Mouse (Mus musculus): ENCODE results near the gene Sf1.
A peak's percentile ranks its signal among the peaks of the same experiment; 100 is the strongest.

The Sf1 gene

DNA sequence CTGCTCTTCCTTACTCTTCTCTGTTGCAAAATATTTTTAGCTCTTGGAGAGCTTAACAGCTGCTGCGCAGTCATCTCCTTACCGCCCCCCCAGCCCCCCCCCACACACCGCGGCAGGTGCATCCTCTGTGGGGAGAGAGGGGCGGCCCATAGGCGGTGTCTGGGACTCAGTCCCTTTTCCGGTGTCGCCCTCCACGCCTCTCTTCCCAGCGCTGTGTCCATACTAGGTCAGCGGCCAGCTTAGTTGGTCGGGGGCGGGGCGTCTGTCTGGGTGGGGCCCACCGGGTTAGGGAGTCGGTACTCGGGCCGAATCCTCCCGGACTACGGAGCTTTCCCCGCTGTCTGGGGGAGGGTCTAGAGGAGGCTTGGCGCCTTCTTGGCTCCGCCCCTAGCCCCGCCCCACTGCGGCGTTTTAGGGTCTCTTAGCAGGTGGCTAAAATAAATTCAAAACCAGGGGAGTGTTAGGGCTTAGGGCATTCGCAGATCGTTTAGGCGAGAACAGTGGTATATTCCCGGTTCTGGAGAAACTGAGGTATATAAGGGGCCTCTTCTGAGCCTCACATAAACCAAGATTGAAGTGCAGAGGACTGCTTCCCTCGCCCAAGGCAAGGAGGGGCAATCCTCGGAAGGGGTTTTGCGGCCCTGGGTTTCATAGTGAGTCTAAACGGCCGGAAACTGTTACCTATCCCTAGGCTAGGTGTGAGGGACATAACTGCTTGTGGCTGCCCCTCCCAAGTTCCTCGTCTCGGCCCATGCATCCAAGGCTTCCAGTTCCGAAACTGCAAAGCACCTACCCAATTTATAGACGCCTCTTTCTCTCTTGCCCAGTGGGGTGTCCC, 35.2 kb downstream of the Sf1 start:
- DNase-seq (ENCODE audit: low spot score) = peak; percentile 63

DNA sequence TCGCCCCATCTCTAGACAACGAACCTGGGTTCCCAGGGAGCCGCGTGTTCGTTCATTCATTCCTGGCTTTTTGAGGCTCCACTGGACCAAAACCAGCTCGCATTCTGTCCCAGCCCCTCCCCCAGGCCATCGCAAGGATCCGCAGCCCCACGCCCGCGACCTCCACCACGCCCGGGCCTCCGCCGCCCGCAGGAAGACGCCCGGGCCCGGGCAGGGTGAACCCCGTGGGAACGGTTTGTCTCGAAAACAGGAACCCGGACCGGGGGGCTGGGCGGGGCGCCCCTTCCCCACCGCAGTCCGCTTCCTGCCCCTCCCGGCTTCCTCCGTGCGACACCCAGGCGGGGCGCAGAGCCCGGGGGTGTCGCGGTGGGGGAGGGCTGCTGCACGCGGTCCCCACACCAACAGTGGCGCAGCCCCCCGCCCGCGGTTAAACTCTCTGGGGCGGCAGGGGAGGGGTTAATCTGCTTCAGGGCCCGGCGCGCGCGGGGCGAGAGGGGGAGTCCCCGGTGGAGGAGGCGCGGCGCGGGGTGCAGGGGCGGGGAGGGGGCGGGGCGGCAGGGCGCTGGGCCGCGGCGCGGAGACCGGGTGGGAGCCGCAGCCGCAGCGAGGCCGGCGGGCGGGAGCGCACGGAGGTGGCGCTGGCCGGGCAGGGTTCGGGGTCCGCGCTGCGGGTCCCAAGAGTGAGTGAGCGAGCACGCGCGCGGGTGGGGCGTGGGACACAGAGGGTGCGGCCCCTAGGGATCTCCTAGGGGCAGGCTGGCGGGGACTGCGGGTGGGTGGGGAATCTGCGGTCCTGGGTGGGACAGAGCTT, 36.0 kb downstream of the Sf1 start, which contains the start of gene Rasgrp2:
Gene Rasgrp2, plus strand, starts transcription at position 56 of the 811 bp plus-strand sequence.
- DNase-seq (ENCODE audit: low spot score) = no peak

DNA sequence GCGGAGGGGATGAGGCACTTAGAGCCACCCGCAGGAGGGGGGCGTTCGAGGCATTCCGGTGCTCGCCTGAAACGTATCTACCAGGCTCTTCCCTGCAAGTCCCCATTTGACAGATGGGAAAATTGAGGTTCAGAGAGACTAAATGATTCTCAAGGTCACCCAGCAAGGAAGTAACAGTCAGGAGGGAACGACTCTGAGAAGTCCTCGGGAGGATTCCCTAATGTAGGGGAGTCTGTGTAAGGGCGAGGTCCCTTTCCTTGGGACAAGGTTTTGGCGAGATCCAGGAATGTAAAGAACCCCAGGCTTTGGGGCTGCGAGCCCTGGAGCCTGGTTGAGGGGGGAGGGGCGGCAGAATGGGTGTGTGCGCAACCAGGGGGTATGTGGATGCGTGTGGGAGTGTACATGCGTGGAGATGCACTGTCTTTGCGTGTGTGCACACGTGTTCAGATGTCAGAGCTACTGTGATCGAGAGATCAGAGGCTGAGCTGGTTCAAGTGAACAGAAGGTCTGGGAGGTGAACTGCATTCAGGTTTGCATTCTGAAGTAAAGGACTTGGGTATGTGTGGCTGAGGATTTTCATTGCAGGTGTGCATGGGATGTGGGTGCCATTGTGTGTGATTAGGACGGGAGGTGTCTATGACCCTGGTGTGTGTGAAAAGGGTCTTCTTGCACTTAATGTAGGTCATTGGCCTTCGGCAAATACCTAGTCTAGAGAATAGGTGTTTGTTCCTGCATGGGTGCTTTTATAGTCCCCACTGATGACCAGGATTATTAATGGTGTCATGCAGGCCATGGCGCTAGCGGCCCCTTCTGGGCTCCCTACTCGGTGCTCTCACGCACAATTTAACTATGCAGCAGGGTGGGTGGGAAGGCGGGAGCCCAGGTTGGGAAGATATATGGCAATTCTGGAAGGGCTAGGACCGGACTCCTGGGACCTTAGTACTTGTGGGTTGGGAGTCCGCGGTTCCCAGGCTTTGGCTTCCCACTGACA, 36.9 kb downstream of the Sf1 start:
- DNase-seq (ENCODE audit: low spot score) = no peak

DNA sequence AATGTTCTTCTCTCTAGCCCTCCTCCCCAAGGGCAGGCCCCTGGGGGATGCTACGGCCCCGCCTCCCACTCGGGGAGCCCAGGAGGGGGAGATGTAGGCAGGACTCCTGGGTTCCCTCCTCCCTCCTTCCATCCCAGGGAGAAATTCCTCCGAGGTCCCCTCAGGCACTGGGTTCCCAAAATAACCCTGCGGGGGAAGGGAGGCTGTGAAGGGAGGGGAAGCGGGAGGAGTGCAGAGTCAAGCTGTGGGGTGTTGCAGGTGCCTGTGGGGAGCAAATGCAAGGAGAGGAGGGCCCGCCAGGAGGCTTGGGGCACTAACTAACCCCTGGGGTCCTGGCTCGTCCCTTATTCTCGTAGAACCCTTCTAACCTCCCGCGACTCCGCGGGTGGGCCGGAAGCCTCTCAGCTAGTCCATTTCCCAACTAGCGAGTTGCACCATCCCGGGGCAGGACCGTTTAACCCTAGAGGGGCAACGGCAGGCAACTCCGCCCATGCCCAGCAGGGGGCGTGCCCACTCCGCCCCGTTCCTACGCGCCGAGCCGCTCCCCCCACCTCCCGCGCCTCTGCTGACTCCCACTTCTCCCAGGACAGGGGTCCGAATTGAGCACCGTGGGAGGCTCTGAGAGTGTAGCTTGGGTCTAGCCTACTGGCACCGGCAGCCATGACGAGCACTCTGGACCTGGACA, 37.8 kb downstream of the Sf1 start:
- peak; percentile 81 for DNase-seq (ENCODE audit: low spot score)

DNA sequence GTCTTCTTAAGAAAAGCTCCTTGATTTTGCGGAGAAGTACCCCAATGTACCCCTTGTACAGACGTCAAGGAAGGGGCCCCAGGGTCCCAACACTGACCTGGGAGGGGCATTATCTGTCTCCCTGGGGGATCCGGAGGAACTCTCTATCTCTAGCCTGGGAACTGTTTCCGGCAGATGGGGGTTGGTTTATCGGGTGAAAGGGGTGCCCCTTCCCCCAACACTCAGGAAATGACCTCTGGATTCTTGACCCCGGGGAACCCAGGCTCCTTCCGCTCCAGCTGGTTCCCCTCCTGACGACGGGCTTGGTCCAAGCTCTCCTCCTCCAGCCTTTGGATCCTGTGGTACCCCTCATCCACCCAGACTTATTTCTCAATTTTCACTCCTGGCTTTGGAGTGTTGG, 38.5 kb downstream of the Sf1 start:
- no peak for DNase-seq (ENCODE audit: low spot score)

DNA sequence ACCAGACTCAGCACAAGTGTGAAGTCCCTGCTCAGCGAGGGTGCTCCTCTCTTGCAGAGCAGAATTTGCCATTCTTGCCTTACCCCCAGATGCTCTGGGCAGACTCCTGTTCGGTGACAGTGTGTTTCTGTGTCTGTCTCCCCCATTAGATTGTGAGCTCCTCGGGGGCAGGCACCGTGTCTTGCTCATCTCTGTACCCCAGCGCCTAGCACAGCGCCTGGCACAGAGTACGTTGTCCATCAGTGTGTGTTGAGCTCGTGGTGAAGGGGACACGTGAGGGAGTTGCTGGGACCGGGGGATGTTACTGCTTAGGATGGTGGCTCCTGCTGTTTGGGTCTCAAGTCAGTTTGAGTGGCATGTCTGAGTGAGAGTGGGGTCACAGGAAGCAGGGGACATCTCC, 40.4 kb downstream of the Sf1 start:
- no peak for DNase-seq (ENCODE audit: low spot score)

DNA sequence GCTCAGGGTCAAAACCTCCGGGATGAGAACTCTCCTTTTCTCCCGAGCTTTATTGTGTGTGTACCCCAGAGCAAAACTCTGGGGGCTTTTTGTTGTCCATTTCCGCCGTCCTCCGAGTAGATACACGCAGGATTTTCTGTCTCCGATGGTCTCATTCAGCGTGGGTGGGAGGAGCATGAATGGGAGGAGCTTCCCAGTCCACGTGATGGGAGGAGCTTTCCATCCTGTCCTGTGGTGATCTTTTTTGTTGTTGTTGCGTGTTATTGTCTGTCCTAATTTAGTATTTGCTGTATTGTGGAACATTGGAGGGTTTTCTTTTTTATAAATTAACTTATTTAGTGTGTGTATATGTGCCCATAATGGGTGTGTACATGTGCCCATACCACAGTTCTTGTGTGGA, 41.9 kb downstream of the Sf1 start:
- DNase-seq (ENCODE audit: low spot score) = no peak

DNA sequence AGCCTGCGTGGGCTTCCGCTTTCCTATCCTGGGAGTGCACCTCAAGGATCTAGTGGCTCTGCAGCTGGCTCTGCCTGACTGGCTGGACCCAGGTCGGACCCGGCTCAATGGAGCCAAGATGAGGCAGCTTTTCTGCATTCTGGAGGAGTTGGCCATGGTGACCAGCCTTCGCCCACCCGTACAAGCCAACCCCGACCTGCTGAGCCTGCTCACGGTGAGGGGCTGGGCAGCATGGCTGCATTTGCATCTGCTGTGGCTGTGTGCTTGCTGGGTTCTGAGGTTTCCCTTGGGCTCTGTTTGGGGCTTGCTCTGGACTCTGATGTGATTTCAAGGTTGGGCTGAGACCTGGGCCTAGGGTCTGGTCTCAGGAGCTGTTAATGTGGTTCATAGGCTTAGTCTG, 43.6 kb downstream of the Sf1 start:
- no peak for DNase-seq (ENCODE audit: low spot score)

DNA sequence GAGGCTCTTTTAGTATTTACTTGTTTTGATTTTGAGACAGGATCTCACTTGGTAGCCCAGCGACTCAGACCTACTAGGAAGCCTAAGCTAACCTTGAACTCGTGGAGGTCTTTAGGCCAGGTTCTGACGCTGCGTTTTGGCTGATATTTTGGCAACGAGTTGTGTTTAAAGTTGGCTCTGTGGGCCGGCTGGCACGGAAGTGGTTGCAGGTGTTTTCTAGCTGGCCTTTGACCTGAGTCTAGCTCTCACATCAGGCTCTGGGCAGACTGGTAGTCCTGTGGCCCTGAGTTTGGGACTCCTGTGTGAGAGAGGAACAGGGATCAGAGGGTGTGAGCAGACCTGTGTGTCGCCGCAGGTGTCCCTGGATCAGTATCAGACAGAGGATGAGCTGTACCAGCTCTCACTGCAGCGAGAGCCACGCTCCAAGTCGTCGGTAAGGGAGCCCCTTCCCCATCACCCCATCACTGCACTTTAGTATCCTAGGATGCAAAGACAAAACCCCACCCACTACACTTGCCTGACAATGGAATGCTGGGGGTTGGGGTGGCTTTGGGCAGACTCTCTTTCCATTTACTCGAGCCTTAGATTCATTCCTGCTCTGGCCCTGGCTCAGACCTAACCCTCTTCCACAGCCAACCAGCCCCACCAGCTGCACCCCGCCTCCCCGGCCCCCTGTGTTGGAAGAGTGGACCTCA, 44.5 kb downstream of the Sf1 start:
- DNase-seq (ENCODE audit: low spot score) = no peak

DNA sequence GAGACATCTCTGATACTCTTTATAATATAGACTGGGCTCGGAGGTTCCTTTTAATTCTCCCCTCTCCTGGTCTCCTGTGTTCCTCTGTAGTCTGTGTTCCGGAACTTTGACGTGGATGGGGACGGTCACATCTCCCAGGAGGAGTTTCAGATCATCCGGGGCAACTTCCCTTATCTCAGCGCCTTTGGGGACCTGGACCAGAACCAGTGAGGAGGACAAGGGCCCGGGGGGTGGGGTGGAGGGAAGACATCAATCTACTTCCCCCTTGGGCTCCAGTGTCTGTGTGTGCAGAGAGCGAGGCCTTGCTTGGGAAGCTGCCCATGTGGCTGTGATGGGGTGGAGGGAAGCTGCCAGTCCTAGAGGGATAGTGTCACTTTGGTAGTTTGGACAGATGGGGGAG, 45.3 kb downstream of the Sf1 start:
- DNase-seq (ENCODE audit: low spot score) = no peak

DNA sequence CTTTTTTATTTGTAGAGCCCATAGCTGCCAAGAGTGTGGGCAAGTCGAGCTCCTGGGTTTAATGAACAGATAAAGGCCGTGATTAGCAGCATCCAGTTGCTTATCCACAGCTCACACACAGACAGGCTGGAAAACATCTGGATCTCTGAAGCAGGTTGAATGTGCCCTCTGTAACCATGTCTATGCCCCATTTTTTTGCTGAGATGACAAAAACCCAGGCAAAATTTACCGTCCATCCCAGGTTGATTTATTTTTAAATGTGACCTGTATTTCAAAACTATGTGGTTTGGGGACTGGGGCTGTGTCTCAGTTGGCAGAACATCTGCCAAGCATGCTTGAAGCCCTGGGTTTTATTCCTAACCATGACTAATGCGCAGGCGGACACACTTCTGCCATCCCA, 45.7 kb downstream of the Sf1 start:
- no peak for DNase-seq (ENCODE audit: low spot score)

DNA sequence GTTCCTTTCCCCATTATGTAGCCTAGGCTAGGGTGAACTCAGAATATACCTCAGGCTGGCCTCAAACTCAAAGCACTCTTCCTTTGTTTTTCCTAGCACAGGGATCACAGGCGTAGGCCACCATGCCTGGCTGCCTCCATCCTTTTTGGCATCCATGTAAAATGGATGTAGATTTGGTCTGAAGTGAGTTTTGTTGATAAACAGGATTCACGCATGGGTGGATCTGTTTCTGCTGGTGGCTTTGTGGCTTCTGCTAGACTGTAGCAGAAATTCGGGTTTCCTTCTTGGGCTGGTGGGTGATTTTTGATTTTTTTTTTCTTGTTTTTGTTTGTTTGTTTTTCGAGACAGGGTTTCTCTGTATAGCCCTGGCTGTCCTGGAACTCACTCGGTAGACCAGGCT, 46.4 kb downstream of the Sf1 start:
- no peak for DNase-seq (ENCODE audit: low spot score)

DNA sequence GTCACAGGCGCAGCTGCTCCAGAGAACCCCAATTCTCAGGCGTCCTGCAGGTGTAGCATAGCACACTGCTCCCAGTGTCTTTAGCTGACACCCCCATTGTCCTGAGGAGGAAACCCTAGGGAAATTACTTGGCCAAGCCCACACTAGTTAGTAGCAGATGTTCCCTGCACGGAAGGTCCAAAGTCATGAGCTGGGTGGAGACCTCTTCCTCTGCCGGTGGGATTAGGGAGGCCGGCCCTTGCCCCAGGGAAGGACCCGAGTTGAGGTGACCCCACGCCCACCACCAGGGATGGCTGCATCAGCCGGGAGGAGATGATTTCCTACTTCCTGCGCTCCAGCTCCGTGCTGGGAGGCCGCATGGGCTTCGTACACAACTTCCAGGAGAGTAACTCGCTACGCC, 49.3 kb downstream of the Sf1 start:
- DNase-seq (ENCODE audit: low spot score) = no peak

DNA sequence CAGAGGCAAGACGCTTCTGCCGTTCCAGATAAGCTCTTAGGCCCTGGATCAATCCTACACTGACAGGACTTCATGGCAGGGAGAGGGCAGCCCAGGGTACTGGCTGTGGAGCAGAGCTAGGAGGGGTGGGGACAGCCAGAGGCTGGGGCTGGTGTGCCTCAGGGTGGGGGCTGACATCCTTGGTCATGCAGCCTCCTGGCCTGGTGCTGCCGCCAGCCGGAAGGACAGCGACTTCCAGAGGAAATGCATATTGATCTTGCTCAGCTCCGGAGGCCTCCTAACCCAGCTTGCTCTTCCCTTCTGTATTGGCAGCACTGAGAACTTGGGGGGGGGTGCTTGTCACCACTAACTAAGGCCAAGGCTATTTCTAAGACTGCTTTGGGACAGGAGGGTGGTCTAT, 52.0 kb downstream of the Sf1 start:
- no peak for DNase-seq (ENCODE audit: low spot score)

DNA sequence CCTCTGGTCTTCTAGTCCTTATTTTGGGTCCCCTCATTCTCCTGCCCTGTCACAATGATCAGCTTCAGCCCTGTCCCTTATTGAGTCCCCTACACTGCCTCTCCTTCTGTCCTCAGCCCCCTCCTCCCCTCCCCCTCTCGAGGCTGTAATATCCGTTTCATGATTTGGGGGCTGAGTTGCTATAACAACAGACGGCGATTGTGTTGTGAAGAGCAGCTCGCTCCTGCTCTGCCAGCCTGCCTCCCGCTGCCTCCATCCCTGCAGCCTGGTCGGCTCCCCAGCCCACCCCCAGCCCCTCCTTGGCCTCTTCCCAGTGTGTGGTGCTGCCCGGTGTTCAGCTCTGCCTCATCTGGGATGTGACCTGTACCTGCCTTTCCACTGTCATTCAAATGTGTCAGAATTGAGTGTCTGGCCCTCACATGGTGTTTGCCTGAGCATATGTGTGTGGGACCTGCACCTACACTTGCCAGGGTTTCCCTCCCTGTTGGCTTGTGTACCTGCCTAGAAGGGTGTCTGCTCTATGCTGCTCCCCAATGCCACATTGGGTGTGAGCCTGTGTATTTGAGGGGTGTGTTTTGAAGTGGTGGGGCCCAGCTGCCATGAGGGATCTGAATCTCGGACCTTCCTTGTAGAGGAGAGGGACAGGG, 52.8 kb downstream of the Sf1 start:
- DNase-seq (ENCODE audit: low spot score) = peak; percentile 73

DNA sequence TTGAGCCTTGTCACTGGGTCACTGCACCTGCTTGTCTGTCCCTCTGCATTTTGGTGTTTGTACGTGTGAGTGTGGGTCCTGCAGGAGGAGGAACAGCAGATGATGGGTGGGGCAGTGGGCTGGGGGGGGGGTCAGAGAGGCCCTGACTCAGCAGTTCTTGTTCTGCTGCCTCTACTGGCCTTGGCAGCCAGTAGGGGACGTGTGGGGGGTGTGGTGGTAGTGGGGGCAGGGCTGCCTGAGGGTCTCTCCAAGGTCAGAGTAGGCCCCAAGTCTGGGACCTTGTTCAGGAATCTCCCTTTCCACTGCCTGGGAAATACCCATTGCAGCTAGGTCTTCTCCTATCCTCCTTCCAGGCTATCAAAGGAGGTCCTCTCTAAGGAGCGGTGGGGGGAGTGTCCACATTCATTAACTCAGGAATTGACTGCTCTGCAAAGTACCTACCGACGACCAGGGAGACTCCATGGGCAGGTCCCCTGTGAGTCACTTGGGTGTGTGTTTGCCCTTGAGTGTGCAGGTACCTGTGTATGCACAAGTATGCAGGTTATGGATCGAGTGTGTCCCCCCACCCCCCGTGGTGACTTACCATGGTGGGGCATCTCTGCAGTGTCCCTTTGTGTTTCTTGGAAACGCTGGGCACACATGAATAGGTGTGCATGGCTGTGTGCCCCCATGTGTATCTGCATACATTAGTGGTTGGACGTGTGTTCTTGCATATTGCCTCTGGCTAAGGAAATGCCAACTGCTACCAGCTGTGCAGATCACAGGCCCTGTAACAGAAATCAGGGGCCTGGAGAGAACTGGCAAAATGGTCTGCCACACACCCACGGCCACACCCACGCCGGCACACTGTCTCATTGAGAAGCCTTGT, 53.6 kb downstream of the Sf1 start:
- no peak for DNase-seq (ENCODE audit: low spot score)

DNA sequence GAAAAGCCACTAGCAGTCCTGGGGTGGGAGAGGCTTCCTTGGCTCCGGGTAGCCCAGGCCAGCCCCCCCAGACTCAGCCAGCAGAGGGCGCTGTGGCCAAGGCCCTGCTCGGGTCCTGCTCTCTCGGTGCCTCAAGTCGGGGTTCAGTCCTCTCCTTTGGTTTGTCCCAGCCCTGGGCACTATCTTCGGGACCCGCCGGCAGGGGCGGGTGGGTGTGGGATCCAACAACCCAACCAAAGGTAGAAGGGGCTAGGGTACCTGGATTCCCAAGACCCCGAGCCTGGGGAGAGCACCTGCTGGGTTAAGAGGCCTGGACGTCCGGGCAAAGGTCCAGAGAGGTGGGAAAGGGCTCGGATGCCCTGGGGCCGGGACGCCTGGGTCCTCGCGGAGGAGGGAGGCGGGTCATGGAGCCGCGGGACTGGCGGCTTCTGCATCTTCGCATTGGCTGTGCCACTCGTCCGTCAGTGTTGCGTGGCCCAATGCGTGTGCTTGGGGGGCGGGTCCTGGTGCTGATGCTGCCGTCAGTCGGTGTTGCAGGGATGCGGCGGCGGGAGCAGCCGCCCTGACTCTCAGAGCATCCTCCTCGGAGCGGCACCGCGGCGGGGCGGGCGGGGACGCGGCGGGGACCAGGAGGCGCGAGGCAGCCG, 54.9 kb downstream of the Sf1 start, which contains the start of gene Nrxn2:
Gene Nrxn2, plus strand, starts transcription at position 499 of the 647 bp plus-strand sequence.
- peak; percentile 96 for DNase-seq (ENCODE audit: low spot score)

DNA sequence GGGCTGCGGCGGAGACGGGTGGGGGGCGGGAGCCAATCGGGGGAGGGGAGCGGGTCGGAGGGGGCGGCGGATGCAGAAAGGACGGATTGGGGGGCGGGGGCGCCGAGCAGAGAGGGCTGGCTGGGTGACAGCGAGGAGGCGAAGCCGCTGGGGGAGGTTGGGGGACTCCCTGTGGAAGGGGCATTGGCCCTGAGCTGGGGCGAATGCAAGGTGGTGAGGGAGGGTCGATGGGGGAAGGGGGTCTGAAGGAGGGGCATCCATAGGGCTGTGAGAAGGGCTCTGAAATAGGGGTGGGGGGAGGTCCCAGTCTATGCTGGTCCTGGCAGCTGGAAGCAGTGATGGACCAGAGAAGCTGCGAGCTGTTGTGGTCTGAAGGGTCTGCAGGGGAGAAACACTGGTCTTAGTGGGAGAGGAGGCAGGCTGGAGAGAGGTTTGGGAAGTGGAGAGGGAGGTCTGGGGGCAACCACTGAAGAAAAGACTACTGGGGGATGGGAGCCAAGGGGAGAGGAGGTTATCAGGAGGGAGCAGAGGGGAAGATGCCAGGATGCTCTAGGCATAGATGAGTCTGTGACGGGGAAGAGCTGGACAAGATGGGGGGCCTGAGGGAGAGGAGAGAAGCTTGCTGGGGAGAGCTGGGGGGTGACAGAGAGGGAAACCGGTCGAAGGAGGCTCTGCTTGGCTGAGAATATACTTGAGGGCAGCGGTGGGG, 55.6 kb downstream of the Sf1 start:
- DNase-seq (ENCODE audit: low spot score) = no peak
